Mouse (Mus musculus) left cerebral cortex, adult 18-20 months (tissue): ENCODE results near the gene Sec14l1. TPM values are rescaled to one million over a fixed set of nuclear protein-coding genes. Genes with fewer than 3 reads are reported as not detected.
"Not testable (repeated sequence)": the region's sequence is repeated elsewhere in the genome, so short reads cannot be mapped to it uniquely, and the experiment has no call there.

Experiments
- DNase-seq, 2 experiments: peaks; one replicate each; pipeline ENCODE4 v3.0.0; 2021 to 2022; ENCODE audit warnings: low spot score in 2 of 2, mixed read lengths in 1 of 2
- long read RNA-seq, 2 experiments: library from polyadenylated mRNA; stranded (forward); transcript quantifications; one replicate each; pipeline ENCODE4 v2.0.0; 2021
- total RNA-seq, 2 experiments: library from RNA; stranded (reverse); gene quantifications; 2 replicates each; pipeline ENCODE4 v1.2.3; 2021

The Sec14l1 gene
- total RNA-seq = 100 to 1,000 TPM; 203 to 219 TPM
- long read RNA-seq, experiment 1, full-length matches to known transcripts = 172 of 239 reads
- long read RNA-seq, experiment 1, partial matches to known transcripts = 63 of 239 reads
- long read RNA-seq, experiment 1, other reads (novel, unspliced or antisense) = 4 of 239 reads
- long read RNA-seq, experiment 2, full-length matches to known transcripts = 110 of 149 reads
- long read RNA-seq, experiment 2, partial matches to known transcripts = 15 of 149 reads
- long read RNA-seq, experiment 2, other reads (novel, unspliced or antisense) = 24 of 149 reads

DNA sequence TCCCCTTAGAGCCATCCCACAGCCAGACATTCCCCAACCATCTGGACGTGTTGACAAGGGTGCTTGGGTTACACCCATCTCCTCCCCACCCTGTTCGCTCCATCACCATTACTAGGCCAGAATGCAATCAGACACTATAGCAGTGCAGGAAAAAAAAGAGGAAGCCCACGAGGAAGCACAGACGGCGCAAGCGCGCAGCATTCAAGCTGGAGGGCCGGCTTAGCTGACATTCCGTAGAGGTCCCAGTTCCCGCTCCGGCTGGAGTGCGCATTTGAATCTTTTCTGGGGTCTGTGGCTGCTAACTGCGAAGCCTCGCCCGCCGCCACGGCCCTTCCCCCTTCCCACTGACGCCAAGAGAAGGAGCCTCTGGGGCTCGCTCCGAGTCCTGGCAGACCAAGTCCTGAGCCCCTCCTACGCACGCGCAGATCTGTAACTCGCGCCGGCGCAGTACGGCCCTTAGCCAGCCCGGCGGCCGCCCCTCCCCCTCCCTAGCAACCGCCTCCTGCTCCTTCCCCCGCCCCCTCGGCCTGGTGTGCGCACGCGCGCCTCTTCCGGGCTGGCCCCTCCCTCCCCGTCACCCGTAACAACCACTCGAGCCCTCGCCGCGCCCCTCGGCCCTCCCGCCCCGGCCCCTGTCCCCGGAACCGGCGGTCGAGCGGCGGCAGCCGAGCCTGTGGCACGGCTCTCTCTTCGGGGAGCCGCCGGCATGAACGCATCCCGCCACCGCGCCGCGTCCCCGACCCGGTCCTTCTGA, at the start of gene Sec14l1:
TSS of gene Sec14l1 (plus strand) at position 577 of the 754 bp plus-strand sequence.
- DNase-seq = peak; percentile 99 to 100

DNA sequence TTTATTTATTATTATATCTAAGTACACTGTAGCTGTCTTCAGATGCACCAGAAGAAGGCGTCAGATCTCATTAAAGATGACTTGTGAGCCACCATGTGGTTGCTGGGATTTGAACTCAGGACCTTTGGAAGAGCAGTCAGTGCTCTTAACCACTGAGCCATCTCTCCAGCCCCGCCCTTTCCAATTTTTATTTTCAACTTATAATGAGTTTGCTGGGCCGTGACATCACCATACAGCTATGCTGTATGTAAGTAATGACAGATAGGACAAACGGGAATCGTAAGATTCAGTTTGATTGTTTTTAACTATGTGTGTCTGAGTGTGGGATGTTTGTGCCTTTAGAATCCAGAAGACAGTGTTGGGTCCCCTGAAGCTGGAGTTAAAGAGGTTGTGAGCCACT, 49.4 kb upstream of the Sec14l1 start:
- not testable (repeated sequence) for DNase-seq

DNA sequence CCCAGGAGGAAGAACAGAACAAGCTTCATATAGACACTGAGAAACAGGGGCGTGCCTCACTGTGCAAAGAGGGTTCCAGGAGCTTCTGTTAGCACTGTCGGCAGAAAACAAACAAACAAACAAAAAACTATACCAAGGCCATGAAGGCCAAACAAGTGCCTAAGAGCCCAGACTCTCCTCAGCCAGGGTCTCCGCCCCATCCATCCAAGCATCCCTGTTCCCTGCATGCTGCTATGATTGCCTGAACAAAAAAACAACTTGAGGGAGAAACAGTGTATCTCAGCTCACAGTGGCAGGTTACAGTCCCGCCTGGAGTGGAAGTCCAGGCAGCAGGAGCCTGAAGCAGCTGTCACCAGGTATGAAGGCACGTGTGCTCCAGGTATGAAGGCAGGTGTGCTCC, 48.2 kb upstream of the Sec14l1 start:
- no peak for DNase-seq

DNA sequence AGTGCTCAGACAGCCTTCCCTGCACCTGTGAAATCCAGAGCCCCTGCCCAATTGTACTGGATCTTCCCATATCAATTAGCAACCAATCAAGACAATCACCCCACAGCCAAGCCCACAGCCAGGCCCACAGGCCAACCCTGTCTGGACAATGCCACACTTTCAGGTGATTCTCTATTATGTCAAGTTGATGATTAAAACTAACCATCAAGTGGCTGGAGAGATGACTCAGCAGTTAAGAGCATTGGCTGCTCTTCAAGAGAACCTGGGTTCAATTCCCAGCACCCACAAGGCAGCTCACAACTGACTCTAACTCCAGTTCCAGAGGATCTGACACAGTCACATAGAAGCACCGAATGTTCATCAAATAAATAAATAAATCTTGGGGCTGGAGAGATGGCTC, 46.6 kb upstream of the Sec14l1 start:
- DNase-seq = no peak

DNA sequence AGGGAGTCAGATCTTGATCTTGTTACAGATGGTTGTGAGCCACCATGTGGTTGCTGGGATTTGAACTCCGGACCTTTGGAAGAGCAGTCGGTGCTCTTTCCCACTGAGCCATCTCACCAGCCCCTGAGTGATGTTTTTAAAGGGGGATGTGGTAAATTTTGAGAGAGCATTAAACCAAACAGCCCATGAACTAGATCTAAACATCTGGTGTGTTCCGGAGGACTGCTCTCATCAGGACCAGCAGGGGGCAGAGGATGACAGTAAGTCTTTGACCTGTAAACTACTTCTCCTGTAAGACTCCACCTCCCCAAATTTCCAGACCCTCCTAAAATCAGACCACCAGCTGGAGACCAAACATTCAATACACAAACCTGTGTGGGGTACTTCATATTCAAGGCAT, 45.9 kb upstream of the Sec14l1 start:
- DNase-seq = no peak

DNA sequence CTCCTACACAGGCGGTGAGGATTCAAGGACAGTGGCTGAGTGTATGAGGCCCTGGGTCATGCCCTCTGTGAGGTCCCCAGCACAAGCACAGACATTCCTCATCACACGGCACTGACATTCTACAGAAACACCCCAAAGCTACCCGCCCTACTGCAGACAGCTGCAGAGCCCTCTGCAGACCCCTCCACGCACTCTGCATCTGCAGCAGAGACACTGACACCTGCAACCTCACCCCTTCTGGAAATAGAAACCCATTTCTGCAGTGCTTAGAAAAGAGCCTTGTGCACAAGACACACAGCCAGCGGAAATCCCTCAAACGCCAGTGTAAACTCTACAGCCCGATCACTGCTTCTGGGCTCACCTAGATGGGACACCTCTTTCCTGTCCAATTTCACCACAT, 44.3 kb upstream of the Sec14l1 start:
- DNase-seq = no peak

DNA sequence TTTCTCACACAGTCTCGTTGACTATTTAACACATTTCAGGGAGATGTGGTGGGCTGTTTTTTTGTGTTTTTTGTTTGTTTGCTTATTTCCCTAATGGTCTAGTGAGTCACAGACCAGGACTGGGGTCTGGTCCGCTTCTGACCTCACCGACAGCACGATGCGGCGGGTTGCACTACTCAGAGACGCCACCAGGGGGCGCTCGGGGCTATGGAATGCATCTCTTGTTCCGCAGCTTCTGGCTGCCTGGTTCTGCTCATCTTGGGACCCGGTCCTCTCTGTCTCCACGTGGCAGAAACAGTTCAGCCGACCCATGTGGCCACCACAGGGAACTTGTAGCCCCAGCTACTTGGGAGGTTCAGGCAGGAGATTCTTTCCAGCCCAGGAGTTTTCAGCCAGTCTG, 42.8 kb upstream of the Sec14l1 start:
- peak; percentile 76 to 89 for DNase-seq

DNA sequence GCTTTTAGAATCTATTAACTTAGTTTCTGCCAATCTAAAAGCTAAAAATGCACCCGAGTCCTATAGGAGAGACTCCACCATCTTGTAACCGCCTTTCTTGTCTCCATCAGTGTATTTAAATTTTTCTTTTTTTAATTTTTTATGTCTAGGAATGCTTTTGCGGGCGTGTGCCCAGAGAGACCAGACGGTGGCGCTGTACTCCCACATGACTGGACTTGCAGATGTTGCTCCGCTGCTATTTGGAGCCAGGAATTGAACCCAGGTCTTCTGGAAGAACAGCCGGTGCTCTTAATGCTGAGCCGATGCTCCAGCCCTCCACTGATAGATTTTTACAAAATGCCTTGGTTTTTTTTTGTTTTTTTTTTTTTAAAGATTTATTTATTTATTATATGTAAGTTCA, 41.5 kb upstream of the Sec14l1 start:
- DNase-seq = no peak

DNA sequence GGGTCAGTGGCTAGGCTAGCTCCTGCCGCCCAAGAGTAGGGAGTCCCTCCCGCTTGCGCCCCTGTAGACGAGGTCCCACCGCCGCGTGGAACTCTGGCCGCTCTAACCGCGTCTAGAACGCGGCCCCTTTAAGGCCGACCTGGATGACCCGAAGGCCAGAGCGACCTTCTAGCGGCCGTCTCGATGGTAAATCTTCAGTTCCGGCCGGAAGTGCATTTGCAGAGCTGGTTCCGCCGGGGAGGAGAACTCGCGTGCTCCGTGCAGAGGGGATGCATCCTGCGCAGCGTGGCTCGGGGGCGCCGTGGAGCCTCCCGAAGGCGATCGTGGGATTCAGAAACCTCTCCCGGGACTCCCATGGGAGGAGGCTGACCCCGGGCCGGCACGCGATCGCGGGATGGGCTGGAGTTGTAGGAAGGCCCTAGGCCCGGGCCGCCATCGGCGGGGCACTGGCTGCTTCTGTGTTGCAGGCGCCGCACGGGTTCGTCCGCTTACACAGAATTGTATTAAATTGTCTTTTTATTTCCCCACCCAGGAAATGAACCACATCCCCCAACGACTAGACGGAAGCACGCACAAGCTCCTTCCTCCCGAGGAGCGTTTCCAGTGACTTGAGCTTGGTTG, 38.3 kb upstream of the Sec14l1 start:
- peak; percentile 80 to 84 for DNase-seq

DNA sequence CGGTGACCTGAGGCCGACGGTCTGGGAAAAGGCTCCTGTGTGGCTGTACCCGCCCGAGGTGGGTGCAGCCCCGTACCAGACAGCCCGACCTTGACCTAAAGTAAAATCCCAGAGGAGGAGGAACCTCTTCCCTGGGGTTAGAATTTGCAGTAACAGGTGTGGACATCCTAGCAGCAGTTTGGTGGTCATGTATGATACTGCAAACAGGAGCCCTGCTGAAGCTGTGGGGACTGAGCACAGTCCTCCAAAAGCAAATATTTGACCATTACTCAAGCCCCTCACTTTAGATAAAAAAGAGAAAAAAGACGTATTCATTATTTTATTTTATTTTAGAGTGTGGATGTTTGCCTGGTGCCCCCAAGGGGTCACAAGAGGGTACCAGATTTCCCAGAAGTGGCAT, 37.7 kb upstream of the Sec14l1 start:
- no peak for DNase-seq

DNA sequence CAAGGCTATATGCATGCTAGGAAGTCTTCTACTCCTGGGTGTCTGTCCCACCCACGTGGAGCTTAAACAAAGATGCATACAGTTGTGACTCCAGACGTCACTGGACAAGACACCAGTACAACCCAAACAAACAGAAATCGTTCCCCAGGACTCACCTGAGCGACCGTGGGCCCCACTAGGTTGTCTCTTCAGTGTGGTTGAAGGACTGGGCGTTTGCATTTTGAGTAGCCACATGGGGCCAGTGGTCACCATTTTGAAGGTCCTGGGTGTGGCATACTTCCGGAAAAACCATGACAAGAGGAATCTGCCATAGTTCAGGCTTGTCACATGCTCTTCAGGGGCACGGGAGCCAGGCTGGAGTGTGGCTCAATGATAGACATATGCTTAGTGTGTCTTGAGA, 37.1 kb upstream of the Sec14l1 start:
- no peak for DNase-seq

DNA sequence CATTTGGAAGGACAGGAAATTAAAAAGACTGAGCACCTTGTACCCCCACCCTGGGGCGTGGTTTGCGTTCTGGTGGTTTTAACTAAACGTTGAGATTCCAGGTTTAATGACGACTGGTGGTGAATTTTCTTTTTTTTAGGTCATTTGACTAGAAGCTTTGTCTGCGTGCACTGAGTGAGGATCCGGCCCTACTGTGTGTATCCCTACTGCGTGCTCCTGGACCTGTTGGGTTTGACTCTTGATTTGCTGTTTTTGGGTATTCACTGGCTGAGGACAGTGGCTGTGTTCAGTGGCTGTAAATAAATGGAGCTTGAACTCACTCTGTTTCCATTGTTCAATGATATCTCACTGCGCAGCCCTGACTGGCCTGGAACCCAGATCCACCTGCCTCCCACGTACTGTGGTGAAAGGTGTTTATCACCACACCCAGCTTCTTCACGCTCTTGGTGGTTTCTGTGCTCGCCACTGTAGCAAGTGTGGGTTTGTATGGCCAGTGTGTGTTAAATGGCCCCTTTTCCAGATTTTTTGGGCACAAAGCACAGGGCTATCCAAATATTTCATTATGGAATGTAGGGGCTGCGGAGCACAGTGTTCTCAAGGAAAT, 36.2 kb upstream of the Sec14l1 start:
- no peak for DNase-seq

DNA sequence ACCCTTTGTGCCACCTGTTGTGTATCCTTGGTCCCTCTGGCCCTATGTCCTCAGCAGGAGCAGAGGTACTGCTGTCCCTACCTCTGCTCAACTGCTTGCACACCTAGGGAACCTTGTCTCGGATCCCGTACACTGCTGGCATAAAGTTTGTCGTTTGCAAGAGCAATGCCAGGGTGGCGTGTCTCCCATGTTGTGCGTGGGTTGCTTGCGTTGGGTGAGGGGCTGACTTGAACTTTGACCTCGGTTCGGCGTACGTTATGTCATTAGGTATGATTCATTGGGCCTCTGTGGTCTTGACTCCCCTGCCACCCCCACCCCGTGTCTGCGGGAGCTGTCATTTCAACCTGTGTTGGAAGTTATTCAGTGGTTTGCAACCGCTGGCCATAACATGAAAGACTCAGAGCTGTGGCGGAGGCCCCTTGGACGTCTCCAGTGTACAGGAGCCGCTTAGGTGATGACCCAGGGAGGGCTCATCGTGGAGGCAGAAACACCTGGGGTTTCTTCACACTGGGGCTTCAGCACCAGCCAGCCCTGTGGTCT, 35.2 kb upstream of the Sec14l1 start:
- DNase-seq = no peak

DNA sequence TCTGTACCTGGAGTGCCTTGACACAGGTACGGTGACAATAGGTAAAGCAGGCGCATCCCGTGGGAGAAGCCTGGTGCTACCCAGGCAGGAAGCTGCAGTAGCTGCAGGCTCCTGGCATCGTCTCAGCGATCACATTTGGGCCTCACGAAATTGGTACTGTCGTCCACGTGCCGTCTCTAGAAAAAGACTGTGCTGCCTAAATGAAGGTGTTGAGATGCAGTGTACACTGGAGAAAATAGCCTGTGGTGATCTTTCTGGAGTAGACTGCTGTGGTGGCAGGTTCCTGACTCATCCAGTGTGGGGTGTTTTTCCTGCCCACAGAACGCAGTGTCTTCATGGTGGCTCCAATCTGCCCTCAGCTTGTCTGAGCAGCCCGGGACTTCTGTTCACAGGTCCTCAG, 34.8 kb upstream of the Sec14l1 start:
- peak; percentile 56 to 75 for DNase-seq

DNA sequence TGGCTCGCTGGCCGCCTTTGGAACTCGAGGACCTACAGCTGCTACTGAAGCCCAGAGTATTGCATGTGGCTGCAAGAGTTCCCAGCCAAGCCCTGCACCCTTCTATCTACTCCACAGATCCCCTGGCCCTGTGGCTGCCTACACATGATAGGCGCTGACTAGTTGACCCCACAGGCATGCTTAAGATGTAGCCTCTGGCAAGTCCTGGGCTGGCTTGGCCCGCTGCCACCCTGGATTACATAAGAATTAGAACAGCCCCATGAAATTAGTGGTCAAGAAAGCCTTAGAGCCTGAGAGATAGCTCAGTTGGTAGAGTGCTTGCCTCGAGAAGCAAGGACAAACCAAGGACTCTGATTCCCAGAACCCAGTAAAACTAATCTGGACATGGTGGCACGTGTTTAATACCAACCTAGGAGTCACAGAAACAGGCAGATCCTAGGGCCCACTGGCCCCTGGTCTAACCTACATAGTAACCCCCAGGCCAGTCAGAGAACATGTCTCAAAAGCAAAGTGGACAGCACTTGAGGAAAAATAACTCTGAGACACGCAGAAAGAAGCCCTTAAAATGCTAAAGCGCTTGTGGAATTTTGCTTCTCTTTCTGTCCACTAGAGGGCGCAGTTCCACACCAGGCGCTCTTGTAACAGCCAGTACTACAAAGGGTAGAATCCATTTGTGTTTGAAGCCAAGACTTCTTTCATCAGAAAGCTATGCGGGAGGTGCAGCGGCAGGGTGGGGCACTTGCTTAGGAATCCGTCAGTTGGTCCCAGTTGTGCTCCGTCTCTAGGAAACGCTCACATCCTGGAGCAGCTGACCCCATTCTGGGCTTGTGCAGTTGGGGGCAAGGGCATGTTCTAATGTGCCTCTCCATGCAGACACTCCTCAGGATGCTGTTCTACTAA, 33.6 kb upstream of the Sec14l1 start:
- DNase-seq = peak; percentile 77 to 79

DNA sequence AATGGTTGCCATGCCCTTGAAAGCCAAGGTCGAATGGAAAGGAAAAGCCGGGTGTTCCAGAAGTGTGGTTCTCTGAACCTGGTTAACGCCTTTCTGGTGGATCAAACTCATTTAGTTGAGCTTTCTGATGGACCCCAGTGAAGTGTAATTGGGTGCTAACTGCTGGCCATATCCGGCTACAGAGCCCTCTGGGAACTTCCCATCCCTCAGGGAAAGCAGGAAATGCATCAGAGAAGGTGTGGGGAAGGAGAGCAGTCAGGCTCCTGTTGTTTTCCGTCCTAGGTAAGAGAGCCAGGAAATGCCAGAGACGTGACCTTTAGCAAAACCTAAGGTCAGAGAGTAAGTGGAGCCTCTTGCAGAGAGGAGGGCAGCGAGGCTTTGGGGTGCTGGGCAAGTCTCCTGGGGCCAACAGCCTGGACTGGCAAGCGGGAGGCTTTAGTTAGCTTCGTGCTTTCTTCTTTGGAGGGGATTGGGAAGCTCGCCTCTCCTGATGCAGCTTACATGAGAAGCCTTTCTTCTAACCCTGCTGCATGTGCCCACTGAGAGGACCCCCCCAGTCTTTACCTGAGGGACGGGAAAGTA, 32.5 kb upstream of the Sec14l1 start:
- DNase-seq = no peak

DNA sequence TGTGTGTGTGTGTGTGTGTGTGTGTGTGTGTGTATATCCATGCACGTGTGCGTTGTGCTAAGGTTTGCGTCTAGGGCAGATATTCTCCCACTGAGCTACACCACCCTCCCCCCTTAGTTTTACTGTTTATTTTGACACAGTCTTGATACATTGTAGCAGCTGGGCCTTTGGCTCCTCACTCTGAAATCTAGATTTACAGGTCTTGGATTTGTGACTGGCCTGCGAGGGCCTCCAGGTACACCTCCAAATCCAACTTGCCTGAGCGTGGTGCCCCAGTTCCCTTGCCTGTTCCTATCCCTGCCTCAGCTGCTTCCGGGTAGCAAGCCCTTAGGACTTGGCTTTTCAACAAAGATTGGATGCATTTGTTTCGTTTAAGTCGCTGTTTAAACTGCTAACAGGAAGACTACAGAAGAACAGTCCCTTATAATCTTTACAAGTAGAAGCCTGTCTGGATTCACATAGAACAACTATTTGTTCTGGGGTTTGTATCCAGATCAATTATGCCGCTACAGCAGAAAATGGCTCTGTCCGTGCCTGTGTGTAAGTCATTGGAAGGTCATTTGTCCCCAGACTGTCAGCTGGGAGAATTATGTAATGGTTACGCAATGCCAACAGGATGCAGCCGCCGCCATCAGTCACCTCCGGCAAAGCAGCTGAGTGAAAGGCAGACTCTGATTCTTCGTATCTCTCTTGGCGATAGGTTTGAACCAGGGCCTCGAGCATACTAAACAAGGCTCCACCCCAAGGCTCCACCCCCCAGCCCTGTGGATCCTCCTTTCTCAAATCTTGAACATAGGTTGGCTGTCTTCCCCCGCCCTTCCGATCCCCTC, 31.7 kb upstream of the Sec14l1 start:
- no peak for DNase-seq

DNA sequence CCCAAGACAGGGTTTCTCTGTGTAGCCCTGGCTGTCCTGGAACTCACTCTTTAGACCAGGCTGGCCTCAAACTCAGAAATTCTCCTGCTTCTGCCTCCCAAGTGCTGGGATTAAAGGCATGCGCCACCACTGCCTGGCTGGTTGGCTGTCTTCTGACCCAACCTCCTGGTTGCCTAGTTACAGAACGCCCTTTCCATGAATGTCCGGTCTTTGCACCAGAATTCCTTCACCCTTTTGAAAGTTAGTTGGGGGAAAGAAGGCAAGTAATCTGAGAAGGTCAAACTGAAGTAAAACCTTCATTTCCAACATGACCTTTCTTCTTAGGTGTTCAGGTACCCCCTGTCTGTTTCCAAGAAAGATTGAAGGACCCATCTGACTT, 31.1 kb upstream of the Sec14l1 start:
- not testable (repeated sequence) for DNase-seq

DNA sequence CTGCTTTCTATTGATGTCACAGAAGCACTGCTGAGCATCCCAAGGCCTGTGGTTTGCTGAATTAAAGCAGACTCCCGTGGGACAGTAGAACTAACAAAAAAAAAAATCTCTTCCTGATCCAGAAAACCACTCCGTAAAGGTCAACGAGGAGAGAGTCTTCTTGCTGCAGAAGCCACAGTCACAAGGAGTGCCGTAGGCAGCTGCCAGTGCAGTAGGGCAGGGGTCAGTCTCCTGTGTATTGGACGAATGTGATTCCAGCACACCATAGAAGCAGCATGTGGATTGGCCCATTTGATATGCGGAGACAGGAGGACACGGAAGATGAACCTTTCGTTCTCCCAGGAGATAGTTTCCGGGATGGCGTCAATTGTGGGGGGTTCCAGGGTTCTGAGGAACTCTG, 28.8 kb upstream of the Sec14l1 start:
- DNase-seq = no peak
